Mouse (Mus musculus) kidney, postnatal 10 days (tissue): ENCODE measurements around the gene 4930432K21Rik.

Experiments used
- DNase-seq: peaks from one replicate; pipeline ENCODE4 v3.0.0; 2021; ENCODE audit warnings: mixed read lengths

4930432K21Rik gene

GRCm38 (mm10) chr8:84193566-84193965 is 45.7 kb downstream of the 4930432K21Rik start:
- DNase-seq, result peak; percentile 12

GRCm38 (mm10) chr8:84194224-84194743 is 46.5 kb downstream of the 4930432K21Rik start:
- DNase-seq, result no peak

GRCm38 (mm10) chr8:84197141-84197921 is 49.5 kb downstream of the 4930432K21Rik start:
- peak; percentile 96 for DNase-seq

- DNase-seq, result peak; percentile 93
These were observed 50.3 kb downstream of the 4930432K21Rik start for GRCm38 (mm10) chr8:84197922-84198774.

GRCm38 (mm10) chr8:84198871-84199270 is 51.0 kb downstream of the 4930432K21Rik start:
- DNase-seq, result no peak

- DNase-seq, result no peak
These were observed 51.7 kb downstream of the 4930432K21Rik start for GRCm38 (mm10) chr8:84199348-84200125.

GRCm38 (mm10) chr8:84200126-84200555 is 52.3 kb downstream of the 4930432K21Rik start:
- DNase-seq, result peak; percentile 53

- peak; percentile 91 for DNase-seq
These were observed 53.1 kb downstream of the 4930432K21Rik start for GRCm38 (mm10) chr8:84200652-84201544.

- DNase-seq, result peak; percentile 81
These were observed 53.9 kb downstream of the 4930432K21Rik start for GRCm38 (mm10) chr8:84201545-84202245.

GRCm38 (mm10) chr8:84202466-84202865 is 54.6 kb downstream of the 4930432K21Rik start:
- peak; percentile 70 for DNase-seq

- peak; percentile 93 for DNase-seq
These were observed 55.4 kb downstream of the 4930432K21Rik start for GRCm38 (mm10) chr8:84202938-84203917.

- DNase-seq, result peak; percentile 84
These were observed 56.3 kb downstream of the 4930432K21Rik start for GRCm38 (mm10) chr8:84203975-84204772.

GRCm38 (mm10) chr8:84205073-84205472 is 57.2 kb downstream of the 4930432K21Rik start:
- no peak for DNase-seq

GRCm38 (mm10) chr8:84206666-84207065 is 58.8 kb downstream of the 4930432K21Rik start:
- no peak for DNase-seq

GRCm38 (mm10) chr8:84207811-84208210 is 60.0 kb downstream of the 4930432K21Rik start:
- DNase-seq, result peak; percentile 85

GRCm38 (mm10) chr8:84208381-84209380 is 60.9 kb downstream of the 4930432K21Rik start:
- peak; percentile 74 for DNase-seq

- peak; percentile 92 for DNase-seq
These were observed 62.5 kb downstream of the 4930432K21Rik start for GRCm38 (mm10) chr8:84210167-84210791.
